Mouse (Mus musculus): ENCODE results near the gene Rbbp7.

Rbbp7 gene

GRCm38 (mm10) chrX:162828016-162828415 lies 67.8 kb downstream of the Rbbp7 start:
- in situ Hi-C loops (cut with MboI, MseI), result no loop called here

Measured in regulatory T cell (primary cell).